Mouse (Mus musculus): ENCODE results near the gene Cldnd1.

Cldnd1 gene

DNA sequence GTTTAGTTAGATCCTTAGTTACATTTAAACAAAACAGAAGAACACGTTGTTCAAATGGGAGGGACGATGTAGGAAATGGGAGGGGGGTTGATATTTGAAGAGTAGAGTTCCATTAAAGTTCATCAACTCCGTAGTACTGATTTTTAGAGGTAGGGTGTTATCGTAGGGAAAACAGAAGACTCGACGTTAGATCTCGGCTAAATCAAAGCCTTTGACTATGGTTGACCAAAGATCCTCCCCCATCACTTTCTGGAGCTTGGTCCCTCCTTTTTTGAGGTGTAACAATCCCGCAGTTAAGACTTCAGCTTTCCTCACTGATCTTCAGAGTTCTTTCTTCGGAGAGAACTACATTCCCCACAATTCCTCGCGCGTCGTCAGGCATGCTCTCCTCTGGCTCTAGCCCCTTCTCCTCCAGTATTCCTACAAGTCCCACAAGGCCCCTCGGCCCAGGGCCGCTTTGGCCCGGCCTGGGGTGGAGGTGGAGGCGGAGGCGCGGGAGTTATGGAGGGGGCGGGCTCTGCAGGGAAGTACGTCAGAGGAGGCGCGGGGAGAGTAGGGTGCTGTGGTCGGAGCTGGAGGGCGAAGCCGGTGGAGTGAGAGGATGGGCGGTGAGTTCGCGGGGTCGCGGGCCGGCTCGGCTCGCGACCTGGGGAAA, at the start of gene Cldnd1:
Gene Cldnd1 (plus strand): TSS at position 434 of the 655 bp plus-strand sequence.
- DNase-seq (ENCODE audit: low read depth in 1 of 2, low spot score in 2 of 2), result peak; percentile 90

DNA sequence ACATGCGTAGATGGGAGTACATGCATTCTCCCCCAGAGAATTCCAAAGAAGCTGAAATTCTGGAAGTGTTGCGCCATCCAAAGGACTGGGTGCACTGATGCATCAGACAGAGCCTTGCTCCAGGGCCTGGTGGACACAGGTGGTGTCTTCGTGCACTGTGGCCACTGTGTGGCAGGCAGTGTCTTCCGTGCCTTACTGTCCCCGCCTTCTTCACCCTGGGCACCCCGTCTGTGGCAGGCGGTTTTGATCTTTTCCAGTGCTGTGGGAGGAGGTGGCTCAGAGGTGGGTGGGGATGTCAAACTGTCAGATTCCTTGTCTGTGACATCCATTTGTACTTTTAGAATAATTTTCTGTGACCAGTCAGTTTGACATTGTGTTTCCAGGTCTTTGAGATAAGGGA, 49.0 kb upstream of the Cldnd1 start:
- no peak for DNase-seq (ENCODE audit: low read depth in 1 of 2, low spot score in 2 of 2)

DNA sequence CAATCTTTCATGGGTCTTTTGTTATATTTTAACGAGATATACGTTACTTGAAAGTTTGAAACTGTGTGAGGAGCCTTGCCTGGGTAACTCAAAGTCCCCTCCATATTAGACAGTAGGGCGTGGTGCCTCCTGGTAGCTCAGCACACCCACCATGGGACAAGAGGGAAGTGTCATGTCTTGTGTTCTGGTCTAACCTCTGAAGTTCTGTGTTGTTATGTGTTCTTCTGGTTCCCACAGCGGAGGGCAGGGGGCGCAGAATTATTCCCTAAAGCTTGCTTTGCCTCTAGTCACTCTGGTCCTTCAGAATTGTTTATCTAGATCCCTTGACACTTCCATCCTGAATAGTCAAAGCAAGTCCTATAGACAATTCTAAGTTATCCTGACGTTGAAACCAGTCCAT, 45.7 kb upstream of the Cldnd1 start:
- DNase-seq (ENCODE audit: low read depth in 1 of 2, low spot score in 2 of 2), result no peak

DNA sequence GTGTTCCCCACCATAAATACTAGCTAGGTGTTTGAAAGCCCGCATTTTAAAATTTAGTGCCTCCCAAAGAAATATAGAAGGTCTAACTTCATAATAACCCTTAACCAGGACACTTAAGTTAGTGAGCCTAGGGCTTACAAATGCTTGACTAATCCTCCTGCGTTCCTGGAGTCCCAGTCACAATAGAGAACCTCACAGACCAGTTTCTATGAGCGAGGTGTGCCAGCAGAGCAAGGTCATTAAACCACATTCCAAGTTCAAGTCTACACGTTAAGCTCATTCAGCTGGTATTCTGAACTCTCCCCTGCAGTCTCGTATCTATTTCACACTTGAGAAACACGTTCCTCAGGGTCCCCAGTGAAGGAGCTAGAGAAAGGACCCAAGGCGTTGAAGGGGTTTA, 44.8 kb upstream of the Cldnd1 start:
- no peak for DNase-seq (ENCODE audit: low read depth in 1 of 2, low spot score in 2 of 2)

DNA sequence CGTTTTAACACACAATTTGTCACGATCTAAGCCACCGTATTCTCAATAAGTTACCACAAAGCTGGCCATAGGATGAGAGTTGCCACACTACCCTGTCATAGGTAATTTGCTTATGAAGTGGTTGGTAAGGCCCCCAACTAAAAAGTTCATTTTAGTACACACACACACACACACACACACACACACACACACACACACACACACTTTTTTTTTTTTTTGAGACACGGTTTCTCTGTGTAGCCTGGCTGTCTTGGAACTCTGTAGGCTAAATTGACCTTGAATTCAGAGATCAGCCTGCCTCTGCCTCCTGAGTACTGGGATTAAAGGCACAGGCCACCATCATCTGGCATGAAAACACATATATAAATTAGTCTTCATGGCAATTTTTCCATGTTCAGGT, 43.8 kb upstream of the Cldnd1 start:
- no peak for DNase-seq (ENCODE audit: low read depth in 1 of 2, low spot score in 2 of 2)

DNA sequence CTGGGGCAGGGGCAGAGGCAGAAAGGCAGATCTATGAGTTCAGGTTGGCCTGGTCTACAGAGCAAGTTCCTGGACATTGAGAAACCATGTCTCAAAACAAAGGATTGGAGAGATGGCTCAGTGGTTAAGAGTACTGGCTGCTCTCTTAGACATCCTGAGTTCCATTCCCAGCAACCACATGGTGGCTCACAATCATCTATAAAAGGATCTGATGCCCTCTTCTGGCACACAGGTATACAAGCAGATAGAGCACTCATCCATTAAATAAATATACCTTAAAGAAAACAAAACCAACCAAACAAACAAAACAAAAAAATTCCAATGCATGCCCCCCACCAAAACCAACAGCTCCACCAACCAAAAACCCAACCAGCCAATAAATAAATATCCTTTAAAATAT, 43.2 kb upstream of the Cldnd1 start:
- no peak for DNase-seq (ENCODE audit: low read depth in 1 of 2, low spot score in 2 of 2)

DNA sequence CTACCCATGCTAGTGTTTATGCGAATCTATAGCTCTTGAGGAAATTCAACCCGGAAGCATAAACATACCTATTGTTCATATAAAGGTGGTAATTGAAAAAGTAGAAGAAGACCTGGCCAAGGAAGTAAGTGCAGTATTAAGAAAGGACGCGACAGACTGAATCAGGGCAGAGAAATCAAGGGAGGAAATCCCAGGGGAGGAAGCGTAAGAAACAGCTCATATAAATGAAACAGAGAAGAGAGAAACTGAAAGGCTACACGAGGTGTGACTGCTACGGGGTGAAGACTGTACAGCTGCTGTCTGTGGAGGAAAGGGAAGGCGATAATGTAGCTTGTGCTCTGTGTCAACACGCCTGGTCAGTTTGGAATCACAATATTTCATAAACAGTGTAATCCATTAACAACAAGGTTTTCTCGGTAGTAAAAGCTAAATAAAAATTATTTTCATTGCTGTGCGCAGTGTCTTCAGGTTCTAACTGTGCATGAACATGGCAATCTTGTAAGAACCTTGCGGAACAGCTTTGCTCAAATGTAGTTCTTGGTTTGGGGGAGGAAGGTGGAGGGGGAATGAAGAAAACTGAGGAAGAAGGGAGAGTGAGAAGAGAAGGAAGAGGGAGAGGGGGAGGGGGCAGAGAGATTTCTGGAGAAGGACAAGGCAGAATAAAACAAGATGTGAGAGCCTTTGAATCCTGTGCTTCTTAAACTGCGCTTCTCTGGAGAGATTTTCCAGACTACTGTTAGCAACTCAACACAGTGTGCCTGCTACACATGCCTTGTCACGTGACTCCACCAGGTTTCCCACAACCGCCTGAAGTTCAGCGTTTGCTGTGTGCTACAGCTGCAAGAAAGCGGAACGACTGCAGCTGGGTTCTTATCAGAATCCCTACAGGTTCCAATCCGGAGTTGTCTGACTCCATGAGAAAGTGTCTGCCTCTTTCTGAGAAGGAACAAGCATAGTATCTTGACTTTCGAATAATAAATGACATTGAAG, 41.9 kb upstream of the Cldnd1 start:
- DNase-seq (ENCODE audit: low read depth in 1 of 2, low spot score in 2 of 2), result no peak

DNA sequence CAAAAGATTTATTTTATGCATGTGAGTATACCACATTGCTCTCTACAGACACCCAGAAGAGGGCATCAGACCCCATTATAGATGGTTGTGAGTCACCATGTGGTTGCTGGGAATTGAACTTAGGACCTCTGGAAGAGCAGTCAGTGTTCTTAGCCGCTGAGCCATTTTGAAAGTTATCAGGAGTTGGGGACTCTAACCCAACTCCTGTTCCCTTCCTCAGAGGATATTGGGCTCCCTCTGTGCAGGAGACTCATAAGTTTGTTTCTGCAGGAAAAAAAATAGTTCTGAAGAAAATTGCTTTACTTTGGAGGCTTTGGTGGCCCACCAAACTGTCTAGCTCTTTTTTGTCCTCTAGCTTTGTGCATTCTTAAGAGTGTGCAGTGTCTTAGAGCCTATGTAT, 39.2 kb upstream of the Cldnd1 start:
- DNase-seq (ENCODE audit: low read depth in 1 of 2, low spot score in 2 of 2), result no peak

DNA sequence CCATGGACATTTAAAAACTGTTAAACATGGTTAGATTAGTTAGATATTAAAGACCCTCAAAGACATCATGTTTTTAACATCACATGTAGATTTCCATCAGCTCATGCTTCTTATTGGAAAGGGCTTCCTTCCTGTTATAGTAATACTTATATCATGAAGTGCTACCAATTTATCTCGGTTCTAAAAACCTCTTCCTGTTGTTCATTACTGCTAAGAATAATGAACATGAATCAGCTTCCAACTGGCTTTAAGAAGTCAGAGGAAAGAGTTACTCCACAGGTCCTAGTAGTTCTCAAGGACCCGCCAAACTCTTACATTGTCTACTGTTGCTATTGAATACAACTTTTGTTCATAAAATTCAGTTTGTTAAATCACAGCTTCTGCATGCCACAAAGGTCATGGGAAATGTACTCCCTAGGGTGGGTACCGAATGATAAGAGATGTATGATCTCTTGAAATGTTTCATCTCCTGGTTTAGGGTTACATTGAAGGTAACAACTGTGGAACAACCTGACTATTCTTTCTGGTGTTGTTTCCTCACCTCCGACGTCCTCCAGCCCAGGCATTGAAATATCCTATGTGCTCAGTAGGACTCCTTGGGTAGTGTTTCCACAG, 38.0 kb upstream of the Cldnd1 start:
- no peak for DNase-seq (ENCODE audit: low read depth in 1 of 2, low spot score in 2 of 2)

DNA sequence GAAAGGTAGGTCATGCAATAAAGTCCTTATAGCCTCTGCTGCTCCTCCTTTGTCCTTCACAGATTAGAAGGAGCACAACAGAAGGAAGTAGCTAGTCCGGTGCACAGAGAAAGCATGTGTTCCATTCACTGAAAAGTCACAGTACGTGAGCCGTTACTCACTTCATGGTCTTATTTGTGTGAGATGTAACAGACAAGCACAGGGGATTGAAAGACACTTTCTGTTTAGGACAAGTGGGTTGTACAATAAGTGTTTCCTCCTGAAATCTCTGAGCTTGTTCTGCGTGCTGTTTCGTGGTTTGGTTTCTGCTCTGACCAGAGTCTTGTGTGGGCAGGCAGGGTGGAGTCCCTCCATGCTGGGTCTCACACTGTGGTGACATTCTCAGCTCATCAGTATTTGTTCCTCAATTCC, 37.4 kb upstream of the Cldnd1 start:
- peak; percentile 20 to 45 for DNase-seq (ENCODE audit: low read depth in 1 of 2, low spot score in 2 of 2)

DNA sequence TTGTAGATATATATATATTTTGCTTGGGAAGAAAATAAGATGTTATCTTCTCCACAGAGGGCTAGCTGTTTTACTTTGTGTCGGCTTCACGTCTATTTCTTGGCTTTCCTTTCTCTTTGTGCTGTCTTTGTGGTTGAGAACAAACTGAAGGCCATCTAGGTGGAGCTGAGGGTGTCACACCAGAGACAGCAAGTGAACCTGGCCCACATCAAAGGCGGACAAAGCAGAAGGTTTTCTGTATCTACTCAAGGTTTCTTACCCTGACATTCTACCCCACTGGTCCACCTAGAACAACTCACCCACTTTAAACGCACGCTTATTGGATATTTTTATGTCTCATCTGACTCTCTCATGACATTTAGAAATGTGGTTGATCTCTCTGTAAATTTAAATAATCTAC, 33.6 kb upstream of the Cldnd1 start:
- DNase-seq (ENCODE audit: low read depth in 1 of 2, low spot score in 2 of 2), result no peak

DNA sequence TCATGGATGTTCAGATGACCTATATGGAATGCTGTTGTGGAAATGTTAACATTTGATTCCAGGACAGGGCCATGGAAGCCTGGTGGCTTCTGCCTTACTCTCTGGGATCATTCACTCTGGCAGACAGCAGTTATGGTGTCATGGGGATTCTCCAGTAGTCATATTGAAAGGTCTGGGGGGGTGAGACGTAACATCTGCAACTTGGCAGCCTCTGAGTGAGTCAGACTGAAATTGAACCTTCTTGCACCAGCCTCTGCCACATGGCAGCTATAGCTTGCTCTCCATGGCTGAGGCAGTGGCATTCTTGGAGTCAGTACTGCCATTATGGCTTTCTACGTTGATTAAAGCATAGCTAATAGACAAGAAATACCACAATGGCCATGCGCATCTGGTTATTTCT, 30.9 kb upstream of the Cldnd1 start:
- no peak for DNase-seq (ENCODE audit: low read depth in 1 of 2, low spot score in 2 of 2)

DNA sequence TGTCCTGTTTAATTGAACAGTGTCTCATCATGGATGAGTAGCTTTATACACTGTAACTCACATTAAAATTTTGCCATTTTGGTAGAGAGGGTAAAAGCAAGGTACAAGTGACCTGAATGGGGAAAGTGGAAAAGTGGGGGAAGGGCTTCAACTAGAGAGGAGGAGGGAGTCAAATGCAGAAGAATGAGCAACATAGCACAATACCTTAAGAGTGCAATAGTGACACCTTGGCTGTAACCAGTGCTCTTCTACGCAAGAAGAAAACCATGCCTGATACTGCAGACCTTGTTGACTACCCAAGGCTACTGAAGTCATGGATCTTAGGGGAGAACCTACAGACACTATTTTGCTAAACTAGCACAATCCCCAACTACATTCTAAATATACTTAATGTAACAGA, 30.4 kb upstream of the Cldnd1 start:
- DNase-seq (ENCODE audit: low read depth in 1 of 2, low spot score in 2 of 2), result no peak

DNA sequence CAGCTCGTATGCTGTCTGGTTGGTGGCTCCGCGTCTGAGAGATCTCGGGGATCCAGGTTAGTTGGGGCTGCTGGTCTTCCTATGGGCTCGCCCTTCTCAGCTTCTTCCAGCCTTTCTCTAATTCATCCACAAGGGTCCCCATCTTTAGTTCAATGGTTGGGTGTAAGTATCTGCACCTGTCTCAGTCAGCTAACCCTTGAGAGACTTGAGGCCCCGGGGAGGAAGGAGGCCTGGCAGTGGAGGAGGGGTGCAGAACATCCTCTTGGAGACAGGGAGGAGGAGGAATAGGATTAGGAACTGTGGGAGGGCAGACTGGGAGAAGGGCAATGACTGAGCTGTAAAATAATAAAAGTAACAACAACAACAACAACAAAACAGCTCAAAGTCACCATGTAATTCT, 27.5 kb upstream of the Cldnd1 start:
- DNase-seq (ENCODE audit: low read depth in 1 of 2, low spot score in 2 of 2), result no peak

DNA sequence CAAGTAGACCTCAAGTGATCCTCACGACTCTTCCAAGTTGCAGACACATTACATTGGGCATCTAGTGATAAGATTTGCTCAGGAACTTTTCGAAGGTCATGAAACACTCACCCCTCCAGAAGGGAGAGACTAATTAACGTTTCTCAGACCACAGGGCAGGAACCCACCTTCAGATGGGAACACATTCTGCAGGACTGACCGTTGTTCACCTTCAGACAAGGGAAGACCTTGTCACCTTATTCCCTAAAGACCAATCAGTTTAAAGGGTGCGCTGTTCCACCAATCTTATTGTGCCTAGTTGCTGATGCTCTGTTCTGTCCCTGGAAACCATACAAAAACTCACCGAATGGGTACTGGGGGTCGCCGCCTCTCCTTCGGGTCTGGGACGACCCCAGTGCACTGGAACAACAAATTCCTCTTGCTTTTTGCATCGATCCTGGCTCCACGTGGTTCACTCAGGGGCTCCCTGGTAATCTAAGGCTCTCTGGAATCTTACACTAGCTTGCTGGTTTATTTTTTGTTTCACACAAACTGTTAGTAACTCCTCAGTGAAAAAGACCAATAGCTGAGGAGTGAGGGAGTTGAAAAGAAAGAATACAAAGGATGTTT, 26.8 kb upstream of the Cldnd1 start:
- no peak for DNase-seq (ENCODE audit: low read depth in 1 of 2, low spot score in 2 of 2)

DNA sequence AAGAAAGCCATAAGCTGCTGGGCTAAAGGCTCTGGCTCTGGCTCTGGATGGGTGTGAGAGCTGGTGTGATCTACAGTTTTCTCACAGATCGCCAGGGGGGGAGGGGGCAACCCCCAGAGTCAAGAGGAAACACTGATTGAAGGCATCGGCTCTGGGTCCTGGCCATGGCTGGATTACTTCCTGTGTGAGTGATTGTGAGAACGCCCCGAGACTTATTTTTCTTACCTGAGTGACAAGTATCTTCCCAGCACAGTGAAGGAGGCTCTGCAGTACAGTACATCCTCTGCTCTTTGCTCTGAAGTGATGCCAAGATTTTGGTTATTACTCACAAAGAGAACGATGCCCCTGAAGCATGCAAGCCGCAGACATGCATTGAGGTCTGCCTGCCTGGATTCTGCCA, 25.9 kb upstream of the Cldnd1 start:
- DNase-seq (ENCODE audit: low read depth in 1 of 2, low spot score in 2 of 2), result no peak

DNA sequence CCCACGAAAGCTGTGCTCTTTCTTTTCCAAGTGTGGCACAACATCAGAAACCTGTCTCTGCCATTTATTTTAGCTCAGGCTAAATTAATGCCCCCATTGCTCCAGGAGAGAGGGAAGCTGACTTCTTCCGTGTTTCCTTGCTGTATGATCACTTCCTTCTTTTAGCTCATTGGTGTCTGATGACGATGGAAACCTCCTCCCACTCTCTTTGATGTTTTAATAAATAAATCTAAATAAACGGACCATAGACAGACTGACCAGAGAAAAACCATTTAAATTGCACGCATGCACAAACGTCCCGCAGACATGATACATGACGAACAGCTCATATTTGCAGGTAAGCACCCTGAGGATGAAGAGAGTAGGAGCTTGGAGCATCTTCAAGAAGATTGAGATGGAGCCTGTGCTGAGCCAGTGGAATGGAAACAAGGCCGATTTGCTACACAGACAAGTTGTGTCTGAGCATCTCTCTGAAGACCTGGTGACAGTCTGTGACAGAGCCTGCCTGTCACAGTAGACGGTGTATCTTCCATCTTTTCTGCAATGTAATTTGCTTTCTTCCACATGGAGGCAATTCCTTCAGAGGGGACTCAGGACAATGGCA, 25.3 kb upstream of the Cldnd1 start:
- no peak for DNase-seq (ENCODE audit: low read depth in 1 of 2, low spot score in 2 of 2)

DNA sequence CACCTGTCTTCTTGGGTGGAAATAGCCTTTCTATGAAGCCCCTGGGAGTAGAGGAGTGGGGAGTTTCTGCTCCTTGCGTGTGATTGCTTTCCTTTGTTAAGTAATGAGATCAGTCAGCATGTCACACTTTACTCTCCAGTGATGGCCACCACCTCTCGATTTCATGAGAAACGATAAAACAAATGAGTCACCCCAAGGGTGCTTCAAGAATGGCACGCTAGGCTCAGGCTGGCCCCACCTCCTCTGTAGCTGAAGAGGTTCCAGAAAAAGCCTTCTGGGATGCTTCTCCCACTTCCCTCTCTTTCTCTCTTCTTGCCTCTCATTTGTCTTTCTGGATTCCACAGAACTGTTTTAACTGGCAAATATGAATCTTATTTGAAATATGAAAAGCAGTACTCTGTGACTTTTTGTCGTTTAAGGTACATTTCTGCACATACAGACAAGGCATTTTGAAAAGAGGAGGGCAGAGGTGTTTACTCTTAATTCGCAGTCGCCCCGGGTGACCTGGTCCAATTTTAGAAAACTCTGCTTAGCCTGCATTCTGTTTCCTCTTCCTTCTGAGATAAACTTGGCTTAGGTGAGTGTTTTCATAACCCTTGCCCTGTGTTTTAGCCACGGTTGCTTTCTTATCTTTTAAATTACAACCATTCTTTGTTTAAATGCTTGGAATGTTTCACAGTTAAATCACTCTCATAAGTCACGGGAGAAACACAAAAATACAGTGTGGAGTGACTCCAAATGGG, 24.2 kb upstream of the Cldnd1 start:
- no peak for DNase-seq (ENCODE audit: low read depth in 1 of 2, low spot score in 2 of 2)

DNA sequence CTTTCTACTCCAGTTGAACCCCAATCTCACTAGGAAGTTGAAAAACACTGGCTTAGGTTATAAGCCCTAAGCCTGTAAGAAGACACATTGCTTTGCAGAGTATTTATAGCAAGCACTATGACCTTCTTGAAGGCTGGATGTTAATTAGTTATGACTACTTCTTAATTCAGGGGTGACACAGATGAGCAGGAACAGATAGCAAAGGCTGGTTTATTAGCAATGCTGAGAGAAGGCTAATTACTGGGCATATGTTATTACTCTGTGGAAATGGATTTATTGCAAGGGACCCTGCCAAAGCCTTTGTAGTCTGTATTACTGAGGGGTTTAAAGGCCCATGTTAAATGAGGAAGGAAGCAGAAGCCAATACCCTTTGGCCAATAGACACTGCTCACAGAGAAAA, 22.7 kb upstream of the Cldnd1 start:
- DNase-seq (ENCODE audit: low read depth in 1 of 2, low spot score in 2 of 2), result no peak

DNA sequence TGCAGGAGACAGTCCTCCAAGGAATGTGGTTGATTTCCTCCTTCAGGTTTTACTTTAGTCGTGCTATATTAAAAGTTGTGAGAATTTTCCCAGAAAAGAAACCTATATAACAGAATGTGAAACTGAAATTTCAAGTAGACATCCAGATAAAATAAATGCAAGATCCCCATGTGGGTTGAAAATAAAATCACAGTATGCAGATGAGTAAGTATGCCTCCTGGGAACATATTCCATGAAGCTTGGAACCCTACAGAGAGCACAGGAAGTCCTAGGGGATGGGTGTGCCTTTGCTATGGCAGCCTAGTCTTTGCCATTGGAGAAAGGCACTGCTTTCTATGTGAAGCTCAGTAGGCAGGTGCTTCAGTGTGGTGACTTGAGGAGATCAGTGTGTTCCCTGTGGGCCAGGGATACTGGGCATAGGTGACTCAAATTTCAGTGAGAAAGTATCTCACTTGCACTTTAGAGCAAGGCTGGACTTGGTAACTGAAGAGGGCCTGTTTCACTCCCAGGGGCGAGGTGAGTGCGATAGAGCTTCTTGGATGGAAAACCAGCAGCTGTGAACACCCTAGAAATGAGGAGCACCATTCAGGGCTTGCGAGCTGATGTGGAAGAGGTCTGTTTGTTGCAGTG, 20.3 kb upstream of the Cldnd1 start:
- no peak for DNase-seq (ENCODE audit: low read depth in 1 of 2, low spot score in 2 of 2)

All from monocyte, adult 2 months (primary cell).